Comparison of ENCODE assay signal across 8 mouse cellular contexts in genomic region chr9:65214778-65215493, GRCm38 (mm10). TPM values are rescaled to one million over a fixed set of nuclear protein-coding genes. Genes with fewer than 3 reads are reported as not detected.
A peak's percentile ranks its signal among the peaks of the same experiment; 100 is the strongest.
DNase-seq lines count a peak whose midpoint lies in the region; ATAC-seq lines count a peak whose summit lies in the region.

No protein-coding gene starts in this region.

- peak overlapping the region; percentile 99 for H3K4me2 ChIP-seq in intestine, embryonic 14.5 days (ENCODE audit: low read length)

- H3K36me3 ChIP-seq in intestine, embryonic 14.5 days (ENCODE audit: control insufficient read depth, insufficient read depth, low read length) = no peaks in the 10 kb centered on the region

- H3K9ac ChIP-seq in intestine, embryonic 14.5 days (ENCODE audit: low read length) = peak overlapping the region; percentile 77

- H3K9me3 ChIP-seq in intestine, embryonic 14.5 days (ENCODE audit: control insufficient read depth, low read length) = no peaks in the 10 kb centered on the region

- no peaks in the 10 kb centered on the region for H3K27me3 ChIP-seq in intestine, embryonic 14.5 days (replicated peaks; ENCODE audit: control insufficient read depth, insufficient read depth, low read length)

- peaks cover 27% of the 10 kb centered on the region for H3K4me1 ChIP-seq in intestine, embryonic 14.5 days (replicated peaks; ENCODE audit: control insufficient read depth, insufficient read depth, low read length)

- intact Hi-C loops in gastrocnemius, postnatal 14 days (cut with DNase I; ENCODE audit: low total_unique reads) = no loop called here
- intact Hi-C loops in left cerebral cortex, postnatal 25 days (cut with DNase I) = loop anchor here (1.0 kb wide), 1 partner anchor 14 kb away; no protein-coding TSS in a partner anchor

- DNase-seq in adrenal gland, adult 18-20 months (ENCODE audit: low spot score in 2 of 2) = peak; percentile 88
- DNase-seq in embryo, embryonic 10 days (ENCODE audit: low spot score) = peak; percentile 87
- peak; percentile 92 for DNase-seq in gastrocnemius, postnatal 14 days
- peak; percentile 96 for DNase-seq in intestine, embryonic 14.5 days (ENCODE audit: low spot score)
- DNase-seq in left cerebral cortex, postnatal 25 days (ENCODE audit: low spot score in 2 of 2) = peak; percentile 73 to 82
- peak; percentile 84 for DNase-seq in mesoderm, embryonic 11.5 days (ENCODE audit: low read depth, low spot score)
- DNase-seq in right cerebral cortex, postnatal 36 days (ENCODE audit: low spot score in 2 of 2) = peak; percentile 66 to 67
- DNase-seq in yolk sac, embryonic 10.5 days (ENCODE audit: low spot score) = peak; percentile 95

- peak overlapping the region; percentile 96 for H3K27ac ChIP-seq in intestine, embryonic 14.5 days (ENCODE audit: low read depth)

- ATAC-seq in intestine, embryonic 14.5 days (replicated peaks; ENCODE audit: low FRiP score, low TSS enrichment, low read depth) = peak; percentile 91

- H3K4me3 ChIP-seq in intestine, embryonic 14.5 days (ENCODE audit: low read depth, low read length) = peak overlapping the region; percentile 62

- WGBS in intestine, embryonic 14.5 days = under 1% methylated on average over 56 of the region's 59 CpGs

RNA-seq across cellular contexts. Expression of gene Parp16, which starts 19.8 kb away (rescaled TPM):
- 10 to 100 TPM; 12.0 to 15.3 TPM for total RNA-seq in adrenal gland, adult 18-20 months (2021)
- 1 to 10 TPM; 4.9 to 5.4 TPM for total RNA-seq in gastrocnemius, postnatal 14 days (2021)
- 8.1 and 9.1 TPM in 2 replicates for polyA plus RNA-seq in intestine, embryonic 14.5 days (2014; fragmentation: Nextera tagmentation; extraction: Ambion mirVana)
- total RNA-seq in left cerebral cortex, postnatal 25 days (2021) = 1 to 10 TPM; 3.3 to 3.6 TPM

RNA-seq across cellular contexts. Expression of gene Cilp, which starts 50.0 kb away (rescaled TPM):
- total RNA-seq in adrenal gland, adult 18-20 months (2021) = 1 to 10 TPM; 3.1 to 5.9 TPM
- total RNA-seq in gastrocnemius, postnatal 14 days (2021) = 100 to 1,000 TPM in 1 of 2 experiments, 10 to 100 TPM in 1; 63.1 to 122 TPM
- polyA plus RNA-seq in intestine, embryonic 14.5 days (2014; fragmentation: Nextera tagmentation; extraction: Ambion mirVana) = 1.1 and 2.0 TPM in 2 replicates
- total RNA-seq in left cerebral cortex, postnatal 25 days (2021) = under 1 TPM; 0.07 to 0.09 TPM

Comparison
In these comparisons a context has a peak if more than half of its experiments do, and no peak if none do; other contexts are left out.
1. Peak in every context shown above with its lines: DNase-seq, ATAC-seq, H3K4me3 ChIP-seq and H3K27ac ChIP-seq.
2. RNA of gene Cilp, which starts 50.0 kb away (total RNA-seq): 63.1 to 122 TPM in gastrocnemius, postnatal 14 days; 3.1 to 5.9 TPM in adrenal gland, adult 18-20 months and 0.07 to 0.09 TPM in left cerebral cortex, postnatal 25 days; every median in the first group is over 4 times any median in the second.